Mouse (Mus musculus) left cerebral cortex, postnatal 4 days (tissue): Measurements from ENCODE around the gene Gtpbp4. TPM values are rescaled to one million over a fixed set of nuclear protein-coding genes. Genes with fewer than 3 reads are reported as not detected.
"Not testable (repeated sequence)": the region's sequence is repeated elsewhere in the genome, so short reads cannot be mapped to it uniquely, and the experiment has no call there.

Source experiments
- DNase-seq: peaks from one replicate; pipeline ENCODE4 v3.0.0-alpha.2; 2022
- intact Hi-C: fragments of 180-260 bp; cut with DNase I; formaldehyde crosslinking; loops from one replicate; pipeline ENCODE4 v1.15.1; 2025
- total RNA-seq, 2 experiments: library from RNA; stranded (reverse); gene quantifications; 2 replicates each; pipeline ENCODE4 v1.2.3; 2021

Gtpbp4 gene
- total RNA-seq: 10 to 100 TPM; 49.7 to 51.9 TPM

GRCm38 (mm10) chr13:8995990-8996786 is at the start of gene Gtpbp4:
Gene Gtpbp4, minus strand, starts transcription at chr13:8996083.
- peak; percentile 96 for DNase-seq
- intact Hi-C loops: loop anchor here (5.0 kb wide), 1 partner anchor 96 kb away; the partner anchor contains the start of gene Larp4b

GRCm38 (mm10) chr13:9044731-9045130 is 48.8 kb upstream of the Gtpbp4 start:
- intact Hi-C loops: no loop called here
- DNase-seq: no peak

- intact Hi-C loops: no loop called here
These were observed 47.6 kb upstream of the Gtpbp4 start for GRCm38 (mm10) chr13:9043289-9044049.

GRCm38 (mm10) chr13:9040626-9041025 is 44.7 kb upstream of the Gtpbp4 start:
- intact Hi-C loops: no loop called here
- DNase-seq: no peak

More at GRCm38 (mm10) chr13:9043289-9044049, 47.6 kb upstream of the Gtpbp4 start:
- DNase-seq: no peak

GRCm38 (mm10) chr13:9031996-9032661 is 36.2 kb upstream of the Gtpbp4 start:
- no peak for DNase-seq
- intact Hi-C loops: no loop called here

- no peak for DNase-seq
- intact Hi-C loops: no loop called here
These were observed 34.5 kb upstream of the Gtpbp4 start for GRCm38 (mm10) chr13:9030364-9030763.

- intact Hi-C loops: no loop called here
- DNase-seq: no peak
These were observed 31.4 kb upstream of the Gtpbp4 start for GRCm38 (mm10) chr13:9027251-9027650.

GRCm38 (mm10) chr13:9022623-9023022 is 26.7 kb upstream of the Gtpbp4 start:
- no peak for DNase-seq
- intact Hi-C loops: no loop called here

- no peak for DNase-seq
- intact Hi-C loops: no loop called here
These were observed 25.7 kb upstream of the Gtpbp4 start for GRCm38 (mm10) chr13:9021556-9021955.

GRCm38 (mm10) chr13:9019713-9020112 is 23.8 kb upstream of the Gtpbp4 start:
- intact Hi-C loops: no loop called here
- no peak for DNase-seq

GRCm38 (mm10) chr13:9018974-9019587 is 23.2 kb upstream of the Gtpbp4 start:
- DNase-seq: no peak
- intact Hi-C loops: no loop called here

- intact Hi-C loops: no loop called here
These were observed 21.3 kb upstream of the Gtpbp4 start for GRCm38 (mm10) chr13:9017190-9017589.

GRCm38 (mm10) chr13:9014431-9014830 is 18.5 kb upstream of the Gtpbp4 start:
- intact Hi-C loops: no loop called here
- DNase-seq: no peak

More at GRCm38 (mm10) chr13:9017190-9017589, 21.3 kb upstream of the Gtpbp4 start:
- DNase-seq: peak; percentile 17

GRCm38 (mm10) chr13:9013483-9013882 is 17.6 kb upstream of the Gtpbp4 start:
- intact Hi-C loops: no loop called here
- no peak for DNase-seq

GRCm38 (mm10) chr13:9011596-9012350 is 15.9 kb upstream of the Gtpbp4 start:
- peak; percentile 72 for DNase-seq
- intact Hi-C loops: no loop called here

- no peak for DNase-seq
- intact Hi-C loops: no loop called here
These were observed 7.4 kb upstream of the Gtpbp4 start for GRCm38 (mm10) chr13:9003306-9003705.

GRCm38 (mm10) chr13:8999464-8999863 is 3.6 kb upstream of the Gtpbp4 start:
- no peak for DNase-seq
- intact Hi-C loops: loop anchor here (5.0 kb wide), 1 partner anchor 93 kb away; the partner anchor contains the start of gene Larp4b

- intact Hi-C loops: loop anchor here (5.0 kb wide), 1 partner anchor 95 kb away; the partner anchor contains the start of gene Larp4b
- DNase-seq: not testable (repeated sequence)
These were observed 1.3 kb upstream of the Gtpbp4 start for GRCm38 (mm10) chr13:8997221-8997620.

GRCm38 (mm10) chr13:8995159-8995989 is 509 bp downstream of the Gtpbp4 start:
- intact Hi-C loops: loop anchor here (5.0 kb wide), 1 partner anchor 97 kb away; the partner anchor contains the start of gene Larp4b
- no peak for DNase-seq
